Mouse (Mus musculus): Measurements from ENCODE around the gene Maml3. TPM values are rescaled to one million over a fixed set of nuclear protein-coding genes. Genes with fewer than 3 reads are reported as not detected.

Gene Maml3
- polyA plus RNA-seq, 1 experiment from 2014 or later, result 3.6 TPM

DNA sequence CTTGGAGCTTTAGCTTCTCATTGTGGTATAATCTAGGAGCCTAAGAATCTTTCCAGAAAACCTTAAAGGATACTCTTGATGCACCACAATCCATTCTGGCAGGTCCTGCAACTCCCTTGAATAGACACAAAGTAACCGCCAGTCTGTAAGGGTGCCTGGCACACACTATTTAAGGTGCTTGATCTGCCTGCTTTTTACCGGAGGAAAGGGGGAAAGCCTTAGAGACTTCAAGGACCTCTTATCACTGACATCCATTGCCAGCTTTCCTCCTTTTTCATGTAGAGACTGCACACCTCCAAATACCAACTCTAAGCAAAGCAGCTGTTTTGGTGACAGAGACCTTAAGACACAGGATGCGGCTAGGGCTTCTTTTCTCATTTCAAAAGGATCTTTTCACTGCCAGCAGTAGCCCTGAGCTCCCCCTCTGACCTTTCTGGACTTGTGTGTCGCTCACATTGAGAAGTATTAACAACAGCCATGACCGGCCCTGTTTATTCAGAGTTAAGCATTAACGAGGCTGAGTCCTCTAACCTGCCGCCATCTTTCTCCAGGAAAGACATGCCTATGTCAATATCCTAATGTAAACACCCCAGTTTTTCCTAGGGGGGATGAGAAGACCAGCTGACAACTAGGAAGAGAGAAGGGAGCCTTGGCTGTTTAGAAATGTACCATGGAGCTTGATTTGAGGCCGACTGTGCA lies 127.1 kb downstream of the Maml3 start:
- 46% methylated on average over 8 of the region's 8 CpGs for WGBS
- H3K4me2 ChIP-seq (ENCODE audit: low read depth, low read length), result no peak overlapping the region
- no peaks in the 10 kb centered on the region for H3K27me3 ChIP-seq (replicated peaks; ENCODE audit: control insufficient read depth, insufficient read depth, low read length)
- H3K4me3 ChIP-seq (ENCODE audit: low read length), result no peak overlapping the region
- ATAC-seq, result peak; percentile 87
- peak overlapping the region; percentile 34 for H3K27ac ChIP-seq (ENCODE audit: low read length)
- H3K36me3 ChIP-seq (ENCODE audit: control insufficient read depth, insufficient read depth, low read length), result no peaks in the 10 kb centered on the region
- no peaks in the 10 kb centered on the region for H3K9me3 ChIP-seq (ENCODE audit: control insufficient read depth, low read length)
- H3K9ac ChIP-seq (ENCODE audit: low read depth, low read length), result no peak overlapping the region
- 0 out of 2 replicates have a peak, but pooled peaks cover 3% of the 10 kb centered on the region for H3K4me1 ChIP-seq (ENCODE audit: control insufficient read depth, insufficient read depth, low read length)

DNA sequence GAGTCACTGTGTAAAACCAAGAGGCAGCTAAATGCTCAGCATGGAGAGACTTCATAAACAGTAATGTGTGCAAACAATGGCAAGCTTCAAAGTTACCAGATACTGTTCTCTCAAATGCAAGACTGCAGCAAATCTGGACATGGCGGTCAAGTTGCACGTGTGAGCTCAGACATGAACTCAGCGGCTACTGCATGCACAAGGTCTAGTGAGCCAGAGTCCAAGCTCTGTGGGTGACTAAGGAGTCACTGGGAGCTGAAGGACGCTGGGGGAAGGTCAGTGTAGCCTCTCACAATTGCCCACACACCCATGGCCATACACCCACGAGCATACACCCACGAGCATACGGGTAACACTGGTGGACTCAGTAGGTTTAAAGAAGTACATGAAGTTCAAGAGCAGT lies 130.3 kb downstream of the Maml3 start:
- Histone ChIP-seq H3K36me3 (ENCODE audit: control insufficient read depth, insufficient read depth, low read length) (no peaks in the 10 kb centered on the region), H3K27ac (ENCODE audit: low read length) (no peak overlapping the region), H3K27me3 (replicated peaks; ENCODE audit: control insufficient read depth, insufficient read depth, low read length) (no peaks in the 10 kb centered on the region), H3K4me2 (ENCODE audit: low read depth, low read length) (no peak overlapping the region), H3K9me3 (ENCODE audit: control insufficient read depth, low read length) (no peaks in the 10 kb centered on the region), H3K4me1 (ENCODE audit: control insufficient read depth, insufficient read depth, low read length) (0 out of 2 replicates have a peak, but pooled peaks cover 3% of the 10 kb centered on the region), H3K9ac (ENCODE audit: low read depth, low read length) (no peak overlapping the region), H3K4me3 (ENCODE audit: low read length) (no peak overlapping the region)
- ATAC-seq, result no peak
- WGBS, result 93% methylated on average over 7 of the region's 7 CpGs

DNA sequence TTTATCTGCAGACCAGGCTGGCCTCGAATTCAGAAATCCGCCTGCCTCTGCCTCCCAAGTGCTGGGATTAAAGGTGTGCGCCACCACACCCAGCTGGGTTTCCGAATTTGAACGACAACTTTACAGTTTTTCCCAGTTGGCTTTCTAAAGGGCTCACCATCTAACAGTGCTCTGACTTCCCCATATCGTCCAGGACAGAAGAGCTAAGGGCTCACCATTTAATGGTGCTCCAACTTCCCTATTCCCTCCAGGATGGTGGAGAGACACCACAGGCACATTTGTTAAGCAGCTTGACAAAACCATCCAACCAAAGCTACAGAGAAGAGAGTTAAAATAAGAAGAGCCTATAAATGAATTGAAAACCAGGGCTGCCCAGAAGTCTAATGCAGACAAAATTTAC lies 130.7 kb downstream of the Maml3 start:
- Histone ChIP-seq H3K4me2 (ENCODE audit: low read depth, low read length) (no peak overlapping the region), H3K36me3 (ENCODE audit: control insufficient read depth, insufficient read depth, low read length) (no peaks in the 10 kb centered on the region), H3K9me3 (ENCODE audit: control insufficient read depth, low read length) (no peaks in the 10 kb centered on the region), H3K27me3 (replicated peaks; ENCODE audit: control insufficient read depth, insufficient read depth, low read length) (no peaks in the 10 kb centered on the region), H3K9ac (ENCODE audit: low read depth, low read length) (no peak overlapping the region), H3K4me3 (ENCODE audit: low read length) (no peak overlapping the region), H3K4me1 (ENCODE audit: control insufficient read depth, insufficient read depth, low read length) (peaks cover 6% of the 10 kb centered on the region; the same call in 1 of the 2 replicates), H3K27ac (ENCODE audit: low read length) (no peak overlapping the region)
- no peak for ATAC-seq
- 94% methylated on average over 6 of the region's 6 CpGs for WGBS

GRCm38 (mm10) chr3:51972576-51972975 lies 132.3 kb downstream of the Maml3 start:
- Histone ChIP-seq H3K4me2 (ENCODE audit: low read depth, low read length) (no peak overlapping the region), H3K4me3 (ENCODE audit: low read length) (no peak overlapping the region), H3K9me3 (ENCODE audit: control insufficient read depth, low read length) (no peaks in the 10 kb centered on the region), H3K27ac (ENCODE audit: low read length) (no peak overlapping the region), H3K27me3 (replicated peaks; ENCODE audit: control insufficient read depth, insufficient read depth, low read length) (no peaks in the 10 kb centered on the region), H3K36me3 (ENCODE audit: control insufficient read depth, insufficient read depth, low read length) (no peaks in the 10 kb centered on the region), H3K4me1 (ENCODE audit: control insufficient read depth, insufficient read depth, low read length) (peaks cover 9% of the 10 kb centered on the region), H3K9ac (ENCODE audit: low read depth, low read length) (no peak overlapping the region)
- ATAC-seq, result no peak
- WGBS, result 66% methylated on average over 6 of the region's 6 CpGs

DNA sequence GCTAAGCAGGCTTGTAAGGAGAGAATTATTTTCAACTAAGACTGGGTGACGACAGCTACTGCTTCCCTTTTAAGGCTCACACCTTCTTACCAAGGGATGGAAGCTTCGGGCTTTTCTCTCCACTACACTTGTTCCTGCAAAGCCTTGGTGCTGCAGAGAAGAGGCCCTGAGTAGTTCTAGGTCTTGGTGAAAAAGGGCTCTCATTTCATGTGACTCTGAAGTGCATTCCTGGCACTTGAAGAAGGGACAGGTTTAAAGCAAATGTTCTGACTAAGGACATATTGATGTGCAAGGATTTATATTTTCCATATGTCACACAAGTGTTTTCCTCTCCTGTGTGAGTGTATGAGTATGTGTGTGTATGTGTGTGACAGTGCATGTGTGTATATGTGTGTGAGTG lies 134.4 kb downstream of the Maml3 start:
- ATAC-seq, result no peak
- Histone ChIP-seq H3K4me2 (ENCODE audit: low read depth, low read length) (no peak overlapping the region), H3K9me3 (ENCODE audit: control insufficient read depth, low read length) (no peaks in the 10 kb centered on the region)

GRCm38 (mm10) chr3:51969451-51969850 lies 135.4 kb downstream of the Maml3 start:
- Histone ChIP-seq H3K4me2 (ENCODE audit: low read depth, low read length) (no peak overlapping the region), H3K27ac (ENCODE audit: low read length) (no peak overlapping the region), H3K9me3 (ENCODE audit: control insufficient read depth, low read length) (no peaks in the 10 kb centered on the region), H3K36me3 (ENCODE audit: control insufficient read depth, insufficient read depth, low read length) (no peaks in the 10 kb centered on the region), H3K9ac (ENCODE audit: low read depth, low read length) (no peak overlapping the region), H3K4me1 (ENCODE audit: control insufficient read depth, insufficient read depth, low read length) (peaks cover 22% of the 10 kb centered on the region), H3K27me3 (replicated peaks; ENCODE audit: control insufficient read depth, insufficient read depth, low read length) (no peaks in the 10 kb centered on the region), H3K4me3 (ENCODE audit: low read length) (no peak overlapping the region)
- WGBS, result 71% methylated on average over 6 of the region's 6 CpGs
- ATAC-seq, result no peak

More for the DNA sequence above, 134.4 kb downstream of the Maml3 start:
- Histone ChIP-seq H3K27me3 (replicated peaks; ENCODE audit: control insufficient read depth, insufficient read depth, low read length) (no peaks in the 10 kb centered on the region), H3K4me1 (ENCODE audit: control insufficient read depth, insufficient read depth, low read length) (peaks cover 14% of the 10 kb centered on the region), H3K36me3 (ENCODE audit: control insufficient read depth, insufficient read depth, low read length) (no peaks in the 10 kb centered on the region), H3K4me3 (ENCODE audit: low read length) (no peak overlapping the region), H3K27ac (ENCODE audit: low read length) (no peak overlapping the region), H3K9ac (ENCODE audit: low read depth, low read length) (no peak overlapping the region)
- WGBS, result 79% methylated on average over 2 of the region's 2 CpGs

DNA sequence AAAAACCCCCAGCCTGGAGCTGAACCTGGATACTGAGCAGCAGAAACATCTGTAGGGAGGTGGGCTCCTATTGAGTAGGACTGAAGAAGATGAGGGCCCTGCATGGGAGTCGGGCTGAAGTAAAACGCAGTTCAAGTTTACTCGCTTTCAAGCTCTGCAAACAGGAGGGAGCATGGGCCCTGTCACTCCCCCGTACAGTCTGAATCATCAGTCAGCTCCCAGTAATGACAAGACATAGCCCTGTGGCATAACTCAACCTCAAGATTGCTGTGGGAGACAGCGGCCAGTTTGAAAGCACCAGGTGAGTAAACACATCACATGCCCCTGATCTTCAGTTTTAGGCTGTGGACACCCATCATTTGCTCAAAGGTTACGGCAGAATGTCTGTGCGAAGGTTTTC lies 139.0 kb downstream of the Maml3 start:
- ATAC-seq, result peak; percentile 52
- Histone ChIP-seq H3K4me2 (ENCODE audit: low read depth, low read length) (no peak overlapping the region), H3K36me3 (ENCODE audit: control insufficient read depth, insufficient read depth, low read length) (no peaks in the 10 kb centered on the region), H3K27ac (ENCODE audit: low read length) (peak overlapping the region; percentile 42; the same call in 1 of the 2 replicates), H3K4me1 (ENCODE audit: control insufficient read depth, insufficient read depth, low read length) (peaks cover 27% of the 10 kb centered on the region), H3K27me3 (replicated peaks; ENCODE audit: control insufficient read depth, insufficient read depth, low read length) (no peaks in the 10 kb centered on the region), H3K9me3 (ENCODE audit: control insufficient read depth, low read length) (no peaks in the 10 kb centered on the region), H3K9ac (ENCODE audit: low read depth, low read length) (no peak overlapping the region), H3K4me3 (ENCODE audit: low read length) (no peak overlapping the region)
- 48% methylated on average over 7 of the region's 7 CpGs for WGBS

GRCm38 (mm10) chr3:51965436-51965835 lies 139.4 kb downstream of the Maml3 start:
- H3K9ac ChIP-seq (ENCODE audit: low read depth, low read length), result no peak overlapping the region
- WGBS, result 21% methylated on average over 2 of the region's 2 CpGs
- peak overlapping the region; percentile 42; the same call in 1 of the 2 replicates for H3K27ac ChIP-seq (ENCODE audit: low read length)
- no peak overlapping the region for H3K4me2 ChIP-seq (ENCODE audit: low read depth, low read length)
- no peaks in the 10 kb centered on the region for H3K36me3 ChIP-seq (ENCODE audit: control insufficient read depth, insufficient read depth, low read length)
- H3K4me3 ChIP-seq (ENCODE audit: low read length), result no peak overlapping the region
- ATAC-seq, result peak; percentile 57; the same call in 1 of the 2 replicates
- H3K9me3 ChIP-seq (ENCODE audit: control insufficient read depth, low read length), result no peaks in the 10 kb centered on the region
- peaks cover 27% of the 10 kb centered on the region for H3K4me1 ChIP-seq (ENCODE audit: control insufficient read depth, insufficient read depth, low read length)
- no peaks in the 10 kb centered on the region for H3K27me3 ChIP-seq (replicated peaks; ENCODE audit: control insufficient read depth, insufficient read depth, low read length)

DNA sequence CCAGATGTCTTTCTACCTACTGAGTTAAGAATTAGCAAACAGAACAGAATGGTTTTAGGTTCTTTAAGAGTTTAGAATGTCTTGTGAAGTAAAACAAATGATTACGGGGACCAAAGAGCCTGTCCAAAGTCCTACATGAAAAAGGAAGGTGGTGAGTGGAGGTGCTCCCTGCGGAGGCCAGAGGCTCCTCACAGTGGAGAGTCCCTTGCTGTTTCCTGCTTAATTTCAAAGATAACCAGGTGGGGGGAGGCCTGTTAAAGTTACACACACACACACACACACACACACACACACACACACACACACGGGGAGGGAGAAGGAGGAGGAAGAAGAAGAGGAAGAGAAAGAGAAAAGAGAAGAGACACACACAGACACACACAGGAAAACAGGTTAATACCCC lies 139.9 kb downstream of the Maml3 start:
- no peaks in the 10 kb centered on the region for H3K9me3 ChIP-seq (ENCODE audit: control insufficient read depth, low read length)
- ATAC-seq, result peak; percentile 66
- H3K36me3 ChIP-seq (ENCODE audit: control insufficient read depth, insufficient read depth, low read length), result no peaks in the 10 kb centered on the region
- H3K27me3 ChIP-seq (replicated peaks; ENCODE audit: control insufficient read depth, insufficient read depth, low read length), result no peaks in the 10 kb centered on the region
- no peak overlapping the region for H3K4me2 ChIP-seq (ENCODE audit: low read depth, low read length)
- H3K4me1 ChIP-seq (ENCODE audit: control insufficient read depth, insufficient read depth, low read length), result peaks cover 27% of the 10 kb centered on the region
- WGBS, result 21% methylated on average over 3 of the region's 3 CpGs
- H3K9ac ChIP-seq (ENCODE audit: low read depth, low read length), result no peak overlapping the region
- H3K4me3 ChIP-seq (ENCODE audit: low read length), result no peak overlapping the region
- H3K27ac ChIP-seq (ENCODE audit: low read length), result peak overlapping the region; percentile 42; the same call in 1 of the 2 replicates

Measured in intestine, embryonic 16.5 days (tissue).